Mouse (Mus musculus) megakaryocyte, embryonic 14.5 days (primary cell): ENCODE measurements around the gene Mcts2.

ENCODE experiments used
- FLI1 ChIP-seq: IDR thresholded peaks from 2 replicates; pipeline ENCODE4 v1.6.1; 2012; ENCODE audit warnings: low read length, inconsistent platforms, mixed read lengths
- GATA1 ChIP-seq: IDR thresholded peaks from 3 replicates; pipeline ENCODE4 v1.6.1; 2012; ENCODE audit warnings: mixed read lengths, low read length, inconsistent platforms, borderline replicate concordance

DNA sequence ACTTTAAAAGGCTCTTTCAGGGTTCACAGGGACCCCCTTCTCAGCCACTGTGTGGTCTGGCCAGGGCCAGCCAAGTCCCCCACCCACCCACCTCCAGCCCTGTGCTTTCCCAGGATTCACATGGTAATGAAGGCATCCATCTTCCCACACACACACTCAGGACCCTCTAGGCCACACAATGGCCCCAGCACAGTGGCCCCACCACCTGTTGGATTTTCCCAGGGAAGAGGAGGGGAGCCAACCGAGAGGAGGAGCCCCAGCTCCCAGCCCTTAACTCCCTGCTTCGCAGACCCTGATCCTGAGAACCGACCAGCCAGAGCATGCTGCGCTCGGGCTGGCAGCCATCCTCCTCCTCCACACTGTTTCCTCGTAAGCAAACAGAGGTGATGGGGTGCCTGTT lies 31.2 kb downstream of the Mcts2 start:
- no peak for TF ChIP-seq GATA1
- no peak for TF ChIP-seq FLI1
